Mouse (Mus musculus) ES-E14 (cell line): ENCODE measurements around the gene Gp2. TPM values are rescaled to one million over a fixed set of nuclear protein-coding genes. Genes with fewer than 3 reads are reported as not detected.

ENCODE experiments used
- DNase-seq: peaks from one replicate; pipeline ENCODE4 v3.0.0-alpha.2; 2013; ENCODE audit warnings: low read depth, low spot score
- H3K27ac ChIP-seq: 2 replicates; pipeline ENCODE4 v1.5.1; 2012; ENCODE audit warnings: low read depth, mild to moderate bottlenecking, low read length, moderate library complexity, mixed read lengths; ENCODE audit not compliant: poor library complexity, insufficient read depth, severe bottlenecking
- H3K36me3 ChIP-seq: 2 replicates; pipeline ENCODE4 v1.6.1; 2012; ENCODE audit warnings: mild to moderate bottlenecking, low read length, moderate library complexity, mixed read lengths; ENCODE audit not compliant: control insufficient read depth, poor library complexity, insufficient read depth, severe bottlenecking
- H3K4me1 ChIP-seq, 2 experiments: fragments of 150-350 bp in 1 of 2; sonication (generic) in 1 of 2; 2 replicates each; pipeline ENCODE4 v1.6.1; 2012; ENCODE audit warnings: low read length in 2 of 2, mild to moderate bottlenecking in 1 of 2, mixed read lengths in 1 of 2; ENCODE audit not compliant: control insufficient read depth in 2 of 2, insufficient read depth in 2 of 2, poor library complexity in 1 of 2
- H3K4me3 ChIP-seq, 2 experiments: fragments of 150-350 bp in 1 of 2; sonication (generic) in 1 of 2; 2 replicates each; pipeline ENCODE4 v1.5.1; 2012; ENCODE audit warnings: low read length in 2 of 2, low read depth in 1 of 2, mild to moderate bottlenecking in 1 of 2, mixed read lengths in 1 of 2; ENCODE audit not compliant: insufficient read depth in 1 of 2, poor library complexity in 1 of 2, severe bottlenecking in 1 of 2
- H3K9ac ChIP-seq: 2 replicates; pipeline ENCODE4 v1.6.1; 2012; ENCODE audit warnings: low read depth, mild to moderate bottlenecking, low read length, mixed read lengths; ENCODE audit not compliant: poor library complexity, insufficient read depth, severe bottlenecking
- H3K9me3 ChIP-seq: fragments of 150-350 bp; sonication (generic); 2 replicates; pipeline ENCODE4 v1.6.1; 2012; ENCODE audit warnings: low read depth, mild to moderate bottlenecking, low read length; ENCODE audit not compliant: control insufficient read depth, insufficient read depth
- CHD2 ChIP-seq: IDR thresholded peaks from 2 replicates; pipeline ENCODE4 v1.6.1; 2014; ENCODE audit warnings: mild to moderate bottlenecking, low read depth, low read length, inconsistent platforms
- HCFC1 ChIP-seq: IDR thresholded peaks from 2 replicates; pipeline ENCODE4 v1.6.1; 2012; ENCODE audit warnings: low read length, inconsistent platforms, borderline replicate concordance; ENCODE audit not compliant: insufficient read depth
- MAFK ChIP-seq: IDR thresholded peaks from 2 replicates; pipeline ENCODE4 v1.6.1; 2014; ENCODE audit warnings: mild to moderate bottlenecking, low read depth, low read length, inconsistent platforms; ENCODE audit not compliant: insufficient read depth
- ZC3H11A ChIP-seq: IDR thresholded peaks from 2 replicates; pipeline ENCODE4 v1.6.1; 2012; ENCODE audit warnings: low read depth, mild to moderate bottlenecking, inconsistent platforms, low read length, borderline replicate concordance
- ZNF384 ChIP-seq: IDR thresholded peaks from 2 replicates; pipeline ENCODE4 v1.6.1; 2012; ENCODE audit warnings: low read depth, low read length, inconsistent platforms
- in situ Hi-C, 2 experiments: fragments of 600-800 bp; cut with MboI; formaldehyde crosslinking; loops; one replicate each; pipeline ENCODE4 v1.15.1; 2025; ENCODE audit warnings: low sequenced_read_pairs in 2 of 2, inconsistent platforms in 1 of 2; ENCODE audit not compliant: unreplicated experiment in 2 of 2
- total RNA-seq: library from RNA; depleted of rRNA; stranded (reverse); fragments of 300-350 nt; gene quantifications from 2 replicates; pipeline ENCODE4 v1.2.3, GENCODE M21; 2012; rRNA removed

The Gp2 gene
- total RNA-seq, 1 experiment, result not detected

DNA sequence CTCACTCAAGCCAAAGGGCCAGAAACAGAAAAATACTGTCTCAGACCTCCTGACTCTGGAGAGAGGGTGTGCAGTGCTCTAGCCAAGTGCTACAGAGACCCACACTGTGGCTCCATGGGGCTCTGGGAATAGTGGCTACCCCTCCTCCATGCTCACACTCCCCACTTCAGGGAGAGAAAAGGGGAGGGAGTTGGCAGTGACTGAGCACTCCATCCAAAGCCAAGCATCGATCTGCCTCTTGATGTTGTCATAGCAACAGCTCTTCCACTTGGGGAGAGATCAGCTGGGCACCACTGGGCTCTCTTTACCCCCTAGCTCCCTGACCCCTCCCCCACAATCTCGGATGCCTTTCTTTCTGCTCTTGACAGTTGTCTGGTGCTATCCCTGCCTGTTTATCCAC is 38.4 kb downstream of the Gp2 start:
- Histone ChIP-seq H3K9me3 (no peaks in the 10 kb centered on the region), H3K4me3 (no peak overlapping the region), H3K36me3 (no peaks in the 10 kb centered on the region), H3K9ac (no peak overlapping the region), H3K27ac (no peak overlapping the region), H3K4me1 (no peaks in the 10 kb centered on the region)
- DNase-seq, result no peak
- in situ Hi-C loops, result no loop called here
- TF ChIP-seq ZC3H11A (no peak), MAFK (no peak), CHD2 (no peak), HCFC1 (no peak), ZNF384 (no peak)

DNA sequence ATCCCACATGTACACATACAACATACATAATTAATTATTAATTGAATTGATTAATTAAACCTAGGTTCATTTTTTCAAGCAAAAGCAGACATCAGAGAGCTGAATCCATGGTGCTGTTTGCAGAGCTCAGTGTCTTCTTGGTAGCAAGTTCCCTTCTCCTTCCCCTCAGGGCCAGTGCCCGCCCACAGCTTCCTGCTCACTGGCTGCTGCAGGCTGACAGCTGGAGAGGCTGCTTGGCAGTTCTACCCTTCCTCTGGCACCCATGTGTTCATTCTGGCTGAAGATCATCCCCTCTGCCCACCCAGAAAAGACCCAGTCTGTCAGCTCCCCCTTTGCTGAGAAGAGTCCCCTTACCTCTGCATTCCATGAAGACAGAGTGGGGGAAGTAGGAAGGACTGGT is 40.6 kb downstream of the Gp2 start:
- TF ChIP-seq ZNF384 (no peak), MAFK (no peak), CHD2 (no peak), HCFC1 (no peak), ZC3H11A (no peak)
- no peak overlapping the region for H3K27ac ChIP-seq
- in situ Hi-C loops, result no loop called here
- no peaks in the 10 kb centered on the region for H3K36me3 ChIP-seq
- no peaks in the 10 kb centered on the region for H3K4me1 ChIP-seq
- no peak overlapping the region for H3K9ac ChIP-seq
- no peak overlapping the region for H3K4me3 ChIP-seq
- no peak for DNase-seq
- no peaks in the 10 kb centered on the region for H3K9me3 ChIP-seq

DNA sequence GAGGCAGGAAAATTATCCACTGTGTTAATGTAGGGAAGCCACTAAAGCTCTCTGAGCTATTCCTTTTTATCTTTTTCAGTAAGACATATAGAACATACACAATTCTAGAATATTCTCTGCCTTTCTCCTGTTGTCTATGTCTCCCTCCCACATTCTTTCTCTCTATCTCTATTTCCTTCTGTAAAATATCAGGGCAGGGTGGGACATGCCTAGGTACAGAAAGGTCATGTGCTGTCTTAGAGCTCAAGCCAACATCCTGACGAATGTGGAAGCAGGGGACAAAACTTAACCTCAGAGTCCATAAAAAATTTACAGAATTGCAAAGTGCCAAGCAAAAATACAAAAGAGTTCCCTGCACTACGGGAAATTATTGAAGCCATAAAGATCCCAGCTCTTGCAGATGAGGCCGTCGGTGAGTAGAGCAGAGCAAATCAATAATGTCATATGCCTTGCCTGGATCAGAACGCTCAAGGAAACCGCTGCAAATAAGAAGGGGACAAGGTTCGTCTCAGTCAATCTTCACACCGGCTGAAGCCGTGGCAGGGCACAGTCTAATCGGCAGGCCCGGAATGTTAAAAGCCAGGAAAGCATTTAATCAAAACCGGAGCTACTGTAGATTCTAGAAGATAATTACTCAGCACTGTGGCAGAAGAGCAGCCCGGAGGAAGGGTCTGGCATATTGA is 64.9 kb downstream of the Gp2 start:
- TF ChIP-seq CHD2 (no peak), ZC3H11A (no peak), HCFC1 (no peak), MAFK (no peak), ZNF384 (no peak)
- Histone ChIP-seq H3K9me3 (no peaks in the 10 kb centered on the region), H3K4me1 (no peaks in the 10 kb centered on the region), H3K9ac (no peak overlapping the region), H3K27ac (no peak overlapping the region), H3K4me3 (no peak overlapping the region), H3K36me3 (no peaks in the 10 kb centered on the region)
- in situ Hi-C loops, result no loop called here
- DNase-seq, result no peak

Other genes starting within 250 kb of the Gp2 start
- not detected in 2 replicates for gene Umod, start 20.0 kb upstream of the Gp2 start, total RNA-seq
- gene Acsm5, start 60.2 kb upstream of the Gp2 start, total RNA-seq, result not detected in 2 replicates
- gene Pdilt, start 64.2 kb upstream of the Gp2 start, total RNA-seq, result not detected in 2 replicates
- not detected in 2 replicates for gene Acsm2, start 95.1 kb upstream of the Gp2 start, total RNA-seq
- gene Acsm1, start 147.7 kb upstream of the Gp2 start, total RNA-seq, result not detected in 2 replicates
- gene Acsm4, start 230.7 kb upstream of the Gp2 start, total RNA-seq, result 2.2 and 3.2 TPM in 2 replicates